Mouse (Mus musculus) heart, postnatal 0 days (tissue): ENCODE data around the gene Lemd1. TPM values are rescaled to one million over a fixed set of nuclear protein-coding genes. Genes with fewer than 3 reads are reported as not detected.

Source experiments
- ATAC-seq: fragments of 200-750 bp; cut with Nextera tagmentation; 2 replicates; pipeline ENCODE4 v1.8.0; 2017; ENCODE audit warnings: low read depth, moderate number of reproducible peaks, moderate library complexity; ENCODE audit not compliant: insufficient read depth
- DNase-seq: peaks from one replicate; pipeline ENCODE4 v3.0.0-alpha.2; 2016; ENCODE audit warnings: low spot score
- H3K27ac ChIP-seq: fragments of 300-500 bp; sonication (generic); 2 replicates; pipeline ENCODE4 v1.5.1; 2014; ENCODE audit warnings: low read depth, mild to moderate bottlenecking
- H3K27me3 ChIP-seq: fragments of 300-500 bp; sonication (generic); 2 replicates; pipeline ENCODE4 v1.6.1; 2014; ENCODE audit warnings: low read length, mixed read lengths; ENCODE audit not compliant: control insufficient read depth, insufficient read depth
- H3K36me3 ChIP-seq: fragments of 300-500 bp; sonication (generic); replicated peaks from 2 replicates; pipeline ENCODE4 v1.6.1; 2014; ENCODE audit warnings: low read length, mixed read lengths; ENCODE audit not compliant: control insufficient read depth, insufficient read depth
- H3K4me1 ChIP-seq: fragments of 300-500 bp; sonication (generic); 2 replicates; pipeline ENCODE4 v1.6.1; 2014; ENCODE audit warnings: antibody characterized with exemption; ENCODE audit not compliant: control insufficient read depth, insufficient read depth
- H3K4me2 ChIP-seq: fragments of 300-500 bp; sonication (generic); 2 replicates; pipeline ENCODE4 v1.6.1; 2014; ENCODE audit warnings: low read depth, mild to moderate bottlenecking, low read length, moderate library complexity
- H3K4me3 ChIP-seq: fragments of 300-500 bp; sonication (generic); 2 replicates; pipeline ENCODE4 v1.5.1; 2014; ENCODE audit warnings: low read depth, low read length
- H3K9ac ChIP-seq: fragments of 300-500 bp; sonication (generic); replicated peaks from 2 replicates; pipeline ENCODE4 v1.6.1; 2014; ENCODE audit warnings: low read depth, low read length, mixed read lengths
- H3K9me3 ChIP-seq: fragments of 300-500 bp; sonication (generic); replicated peaks from 2 replicates; pipeline ENCODE4 v1.6.1; 2016; ENCODE audit warnings: low read length; ENCODE audit not compliant: control insufficient read depth
- CTCF ChIP-seq: IDR thresholded peaks from 2 replicates; pipeline ENCODE4 v1.5.1; 2016; ENCODE audit warnings: antibody characterized with exemption, control low read depth, low read depth
- EP300 ChIP-seq: IDR thresholded peaks from 2 replicates; pipeline ENCODE4 v1.6.1; 2016; ENCODE audit warnings: antibody characterized with exemption, low read depth
- WGBS: fragments of 180-500 bp; shearing (Covaris S2); extraction: QIAGEN DNeasy Blood & Tissue Kit; methylation state at CpG from one replicate; pipeline ENCODE4 v1.1.7; 2014; 5-methylcytosine and 5-hydroxymethylcytosine counted together
- polyA plus RNA-seq: library from polyadenylated mRNA; unstranded; fragments of >200 nt; fragmentation: Nextera tagmentation; extraction: Ambion mirVana; gene quantifications from 2 replicates; pipeline ENCODE4 v1.2.1, GENCODE M21; 2015
- total RNA-seq: library from RNA; depleted of rRNA; stranded (reverse); fragments of >200 nt; gene quantifications from 2 replicates; pipeline ENCODE4 v1.2.3, GENCODE M21; 2014; ENCODE audit warnings: low replicate concordance

The Lemd1 gene
- total and polyA plus RNA-seq, 2 experiments from 2014 or later: not detected

- H3K27me3 ChIP-seq: peaks cover 20% of the 10 kb centered on the region
- H3K9me3 ChIP-seq: no peaks in the 10 kb centered on the region
- WGBS: 92% methylated on average over 9 of the region's 9 CpGs
- ATAC-seq (no peak), DNase-seq (no peak)
- no peak for TF ChIP-seq EP300
- no peak overlapping the region for H3K4me2 ChIP-seq
- peaks cover 16% of the 10 kb centered on the region for H3K4me1 ChIP-seq
- H3K9ac ChIP-seq: no peak overlapping the region
- H3K4me3 ChIP-seq: no peak overlapping the region
- H3K27ac ChIP-seq: no peak overlapping the region
- no peaks in the 10 kb centered on the region for H3K36me3 ChIP-seq
Observed at GRCm38 (mm10) chr1:132302341-132302866, 111.2 kb downstream of the Lemd1 start.

- H3K27me3 ChIP-seq: peaks cover 5% of the 10 kb centered on the region; the same call in 1 of the 2 replicates
- no peak overlapping the region for H3K9ac ChIP-seq
- TF ChIP-seq CTCF: no peak
- no peak for TF ChIP-seq EP300
- H3K36me3 ChIP-seq: no peaks in the 10 kb centered on the region
- no peak for ATAC-seq
- H3K4me3 ChIP-seq: no peak overlapping the region
- H3K27ac ChIP-seq: no peak overlapping the region
- H3K9me3 ChIP-seq: no peaks in the 10 kb centered on the region
- 54% methylated on average over 9 of the region's 9 CpGs for WGBS
- H3K4me2 ChIP-seq: no peak overlapping the region
- DNase-seq: no peak
- peaks cover 6% of the 10 kb centered on the region; the same call in 1 of the 2 replicates for H3K4me1 ChIP-seq
Observed at GRCm38 (mm10) chr1:132304618-132305214, 113.5 kb downstream of the Lemd1 start.

- no peaks in the 10 kb centered on the region for H3K9me3 ChIP-seq
- DNase-seq: no peak
- H3K27ac ChIP-seq: no peak overlapping the region
- H3K36me3 ChIP-seq: no peaks in the 10 kb centered on the region
- H3K4me2 ChIP-seq: no peak overlapping the region
- TF ChIP-seq CTCF (peak; percentile 60), EP300 (no peak)
- peaks cover 11% of the 10 kb centered on the region for H3K4me1 ChIP-seq
- H3K27me3 ChIP-seq: 0 out of 2 replicates have a peak, but pooled peaks cover 3% of the 10 kb centered on the region
- no peak overlapping the region for H3K9ac ChIP-seq
- no peak overlapping the region for H3K4me3 ChIP-seq
- ATAC-seq: no peak
- whole genome bisulfite sequencing: 32% methylated on average over 4 of the region's 4 CpGs
Observed at GRCm38 (mm10) chr1:132306160-132306559, 114.9 kb downstream of the Lemd1 start.

GRCm38 (mm10) chr1:132306808-132307207 lies 115.6 kb downstream of the Lemd1 start:
- 0 out of 2 replicates have a peak, but pooled peaks cover 3% of the 10 kb centered on the region for H3K27me3 ChIP-seq

GRCm38 (mm10) chr1:132307962-132308361 lies 116.7 kb downstream of the Lemd1 start:
- Histone ChIP-seq H3K27me3 (0 out of 2 replicates have a peak, but pooled peaks cover 3% of the 10 kb centered on the region), H3K9ac (no peak overlapping the region), H3K27ac (no peak overlapping the region), H3K4me3 (no peak overlapping the region), H3K9me3 (no peaks in the 10 kb centered on the region), H3K4me2 (no peak overlapping the region), H3K4me1 (peaks cover 19% of the 10 kb centered on the region), H3K36me3 (no peaks in the 10 kb centered on the region)
- DNase-seq (no peak), ATAC-seq (no peak)
- 86% methylated on average over 6 of the region's 6 CpGs for WGBS
- no peak for TF ChIP-seq CTCF
- TF ChIP-seq EP300: no peak

More at GRCm38 (mm10) chr1:132306808-132307207, 115.6 kb downstream of the Lemd1 start:
- no peak overlapping the region for H3K9ac ChIP-seq
- no peaks in the 10 kb centered on the region for H3K9me3 ChIP-seq
- no peak for ATAC-seq
- no peak overlapping the region for H3K4me2 ChIP-seq
- peaks cover 13% of the 10 kb centered on the region for H3K4me1 ChIP-seq
- no peaks in the 10 kb centered on the region for H3K36me3 ChIP-seq
- no peak overlapping the region for H3K27ac ChIP-seq
- TF ChIP-seq EP300 (no peak), CTCF (no peak)
- no peak for DNase-seq
- 27% methylated on average over 4 of the region's 4 CpGs for WGBS
- H3K4me3 ChIP-seq: no peak overlapping the region
